11 mouse cellular contexts compared by ENCODE assay signal in the genomic region with DNA sequence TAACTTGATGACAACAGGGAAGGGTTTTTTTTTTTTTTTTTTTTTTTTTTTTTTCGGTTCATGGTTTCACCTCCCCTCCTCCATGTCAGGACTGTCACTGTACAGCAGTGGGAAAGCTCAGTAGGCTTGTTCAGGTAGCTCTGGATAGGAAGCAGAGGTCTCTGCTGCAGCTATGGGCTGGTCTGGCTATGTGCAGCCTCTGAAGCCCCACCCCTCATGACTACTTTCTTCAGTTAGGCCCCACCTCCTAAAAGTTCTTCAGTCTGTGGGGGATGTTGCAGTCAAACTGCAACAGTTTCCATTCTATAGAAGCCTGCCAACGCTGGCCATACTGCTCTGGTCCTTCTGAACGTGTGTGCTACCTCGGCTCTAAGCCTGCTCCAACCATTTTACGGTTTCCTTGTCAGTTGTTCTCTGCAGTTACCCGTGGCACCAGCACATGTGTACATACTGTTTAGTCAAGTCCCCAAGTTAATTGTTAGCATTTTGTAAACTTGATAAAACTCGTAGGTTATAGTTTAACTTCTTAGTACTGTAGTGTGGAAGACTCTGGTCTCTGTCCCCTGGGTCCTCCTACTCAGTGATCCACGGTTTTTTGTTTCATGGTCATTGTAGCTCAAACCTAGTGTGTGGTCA. TPM values are rescaled to one million over a fixed set of nuclear protein-coding genes. Genes with fewer than 3 reads are reported as not detected.
DNase-seq lines count a peak whose midpoint lies in the region; ATAC-seq and TF ChIP-seq lines count a peak whose summit lies in the region.
"Had no signal": no experiment of that assay in that cellular context is flagged by ENCODE, and none has a peak within 500 bp of the region (broad histone marks: within the 10 kb centered on the region; RNA-seq: fewer than 3 reads in every experiment).

No protein-coding gene starts in this region.

- no peak overlapping the region for H3K9ac ChIP-seq in stomach, embryonic 14.5 days (replicated peaks; ENCODE audit: low read depth, low read length)
- no peak overlapping the region for H3K9ac ChIP-seq in stomach, postnatal 0 days (ENCODE audit: low read length)
- no peak overlapping the region for H3K9ac ChIP-seq in kidney, postnatal 0 days (ENCODE audit: low read depth, low read length)
- H3K9ac ChIP-seq in liver, postnatal 0 days (replicated peaks), result no peak overlapping the region
- H3K9ac ChIP-seq: midbrain, embryonic 15.5 days had no signal

- no peaks in the 10 kb centered on the region for H3K27me3 ChIP-seq in stomach, embryonic 14.5 days (ENCODE audit: control insufficient read depth, insufficient read depth, low read length)
- H3K27me3 ChIP-seq in stomach, postnatal 0 days (ENCODE audit: control insufficient read depth, insufficient read depth, low read length), result no peaks in the 10 kb centered on the region
- no peaks in the 10 kb centered on the region for H3K27me3 ChIP-seq in kidney, postnatal 0 days (ENCODE audit: insufficient read depth, low read length)
- no peaks in the 10 kb centered on the region for H3K27me3 ChIP-seq in liver, postnatal 0 days (ENCODE audit: insufficient read depth, low read length)
- H3K27me3 ChIP-seq: midbrain, embryonic 15.5 days had no signal

- no peak overlapping the region for H3K27ac ChIP-seq in stomach, embryonic 14.5 days (ENCODE audit: low read length)
- H3K27ac ChIP-seq in stomach, postnatal 0 days (replicated peaks), result no peak overlapping the region
- H3K27ac ChIP-seq in kidney, postnatal 0 days, result 0 out of 2 replicates have a peak overlapping the region, but pooled peaks have one; percentile 36
- peak overlapping the region; percentile 70 for H3K27ac ChIP-seq in liver, postnatal 0 days (ENCODE audit: low read depth)
- H3K27ac ChIP-seq: embryonic facial prominence, embryonic 10.5 days; midbrain, embryonic 15.5 days had no signal

- H3K4me3 ChIP-seq in stomach, embryonic 14.5 days (ENCODE audit: low read depth, low read length), result no peak overlapping the region
- no peak overlapping the region for H3K4me3 ChIP-seq in stomach, postnatal 0 days (ENCODE audit: low read depth, low read length)
- no peak overlapping the region for H3K4me3 ChIP-seq in kidney, postnatal 0 days (replicated peaks; ENCODE audit: low read depth, low read length)
- H3K4me3 ChIP-seq in liver, postnatal 0 days (ENCODE audit: low read depth, low read length), result no peak overlapping the region
- H3K4me3 ChIP-seq: embryonic facial prominence, embryonic 10.5 days; midbrain, embryonic 15.5 days had no signal

- WGBS in stomach, embryonic 14.5 days, result 71% methylated on average over 8 of the region's 8 CpGs
- 61% methylated on average over 8 of the region's 8 CpGs for WGBS in stomach, postnatal 0 days
- WGBS in kidney, postnatal 0 days, result 60% methylated on average over 8 of the region's 8 CpGs
- WGBS in liver, postnatal 0 days (ENCODE audit: insufficient replicate concordance), result 53% methylated on average over 8 of the region's 8 CpGs

- ATAC-seq in stomach, embryonic 14.5 days (ENCODE audit: insufficient number of reproducible peaks, insufficient read depth, low FRiP score, low read depth), result 0 out of 2 replicates have a peak, but pooled peaks have one; percentile 46
- ATAC-seq in stomach, postnatal 0 days (ENCODE audit: low FRiP score, low TSS enrichment), result no peak; the same call in 1 of the 2 replicates
- peak; percentile 27; the same call in 1 of the 2 replicates for ATAC-seq in granulocyte monocyte progenitor cell, adult 5-6 weeks (replicated peaks; ENCODE audit: poor library complexity, severe bottlenecking)
- ATAC-seq in kidney, postnatal 0 days (replicated peaks; ENCODE audit: low FRiP score, low read depth), result peak; percentile 76
- ATAC-seq in liver, postnatal 0 days, result peak; percentile 77
- ATAC-seq: midbrain, embryonic 15.5 days had no signal

- H3K4me2 ChIP-seq in stomach, embryonic 14.5 days (replicated peaks; ENCODE audit: low read depth, low read length), result no peak overlapping the region
- H3K4me2 ChIP-seq in stomach, postnatal 0 days (replicated peaks; ENCODE audit: low read depth), result no peak overlapping the region
- H3K4me2 ChIP-seq in kidney, postnatal 0 days (ENCODE audit: low read length), result 0 out of 2 replicates have a peak overlapping the region, but pooled peaks have one; percentile 17
- H3K4me2 ChIP-seq in liver, postnatal 0 days (ENCODE audit: low read depth, low read length), result peak overlapping the region; percentile 49
- H3K4me2 ChIP-seq: midbrain, embryonic 15.5 days had no signal

- 0 out of 2 replicates have a peak, but pooled peaks cover 7% of the 10 kb centered on the region for H3K4me1 ChIP-seq in stomach, embryonic 14.5 days (ENCODE audit: control insufficient read depth, insufficient read depth, low read length)
- no peaks in the 10 kb centered on the region for H3K4me1 ChIP-seq in stomach, postnatal 0 days (replicated peaks; ENCODE audit: control insufficient read depth, insufficient read depth)
- 0 out of 2 replicates have a peak, but pooled peaks cover 5% of the 10 kb centered on the region for H3K4me1 ChIP-seq in kidney, postnatal 0 days (replicated peaks; ENCODE audit: insufficient read depth, low read length)
- H3K4me1 ChIP-seq in liver, postnatal 0 days (ENCODE audit: insufficient read depth), result peaks cover 27% of the 10 kb centered on the region

- DNase-seq in stomach, postnatal 0 days (ENCODE audit: low spot score), result no peak
- DNase-seq in kidney, postnatal 0 days (ENCODE audit: low spot score), result peak; percentile 40
- no peak for DNase-seq in liver, postnatal 0 days
- no peak for DNase-seq in urinary bladder, postnatal 36 days (ENCODE audit: low spot score in 2 of 2)
- no peak for DNase-seq in left cerebral cortex, adult 9 months (ENCODE audit: low spot score in 2 of 2)
- DNase-seq in cerebellum, postnatal 25 days, result no peak
- DNase-seq: lung, postnatal 36 days had no signal

- H3K9me3 ChIP-seq in stomach, embryonic 14.5 days (ENCODE audit: control insufficient read depth, low read depth, low read length), result no peaks in the 10 kb centered on the region
- H3K9me3 ChIP-seq in stomach, postnatal 0 days (ENCODE audit: control insufficient read depth, low read length), result no peaks in the 10 kb centered on the region
- no peaks in the 10 kb centered on the region for H3K9me3 ChIP-seq in kidney, postnatal 0 days (replicated peaks; ENCODE audit: low read length)
- H3K9me3 ChIP-seq in liver, postnatal 0 days (ENCODE audit: low read length), result no peaks in the 10 kb centered on the region
- H3K9me3 ChIP-seq: embryonic facial prominence, embryonic 10.5 days; midbrain, embryonic 15.5 days had no signal

- TF ChIP-seq CTCF in stomach, postnatal 0 days (IDR thresholded peaks at IDR 0.05; ENCODE audit: low read depth), result no peak
- no peak for TF ChIP-seq CTCF in kidney, postnatal 0 days (IDR thresholded peaks at IDR 0.05; ENCODE audit: low read depth)
- TF ChIP-seq CTCF in liver, postnatal 0 days (IDR thresholded peaks at IDR 0.05; ENCODE audit: low read depth), result no peak

- H3K36me3 ChIP-seq in stomach, embryonic 14.5 days (ENCODE audit: control insufficient read depth, insufficient read depth, low read length), result no peaks in the 10 kb centered on the region
- H3K36me3 ChIP-seq in stomach, postnatal 0 days (ENCODE audit: control insufficient read depth, insufficient read depth, low read length), result no peaks in the 10 kb centered on the region
- no peaks in the 10 kb centered on the region for H3K36me3 ChIP-seq in kidney, postnatal 0 days (ENCODE audit: insufficient read depth, low read length)
- H3K36me3 ChIP-seq in liver, postnatal 0 days (replicated peaks; ENCODE audit: insufficient read depth, low read length), result peaks cover 7% of the 10 kb centered on the region; the same call in 1 of the 2 replicates

- TF ChIP-seq EP300 in stomach, postnatal 0 days (optimal IDR thresholded peaks at IDR 0.05), result no peak
- TF ChIP-seq EP300 in liver, postnatal 0 days (IDR thresholded peaks at IDR 0.05; ENCODE audit: low read depth), result no peak

RNA-seq across cellular contexts. Expression of gene Dapk1, which starts 6.8 kb away (rescaled TPM):
- 16.2 and 21.6 TPM in 2 replicates for polyA plus RNA-seq in stomach, embryonic 14.5 days (2014; fragmentation: Nextera tagmentation; extraction: Ambion mirVana)
- 4.8 and 5.4 TPM in 2 replicates for polyA plus RNA-seq in stomach, postnatal 0 days (2015; fragmentation: Nextera tagmentation; extraction: Ambion mirVana)
- total RNA-seq in granulocyte monocyte progenitor cell, adult 5-6 weeks (2014; fragmentation: Nextera tagmentation), result 5.9 and 6.6 TPM in 2 replicates
- total RNA-seq in granulocyte monocyte progenitor cell, adult 5-6 weeks (2017), result 1.8 and 1.9 TPM in 2 replicates
- 21.4 and 22.1 TPM in 2 replicates for polyA plus RNA-seq in kidney, postnatal 0 days (2015; fragmentation: Nextera tagmentation; extraction: Ambion mirVana)
- 9.7 and 10.1 TPM in 2 replicates for polyA plus RNA-seq in liver, postnatal 0 days (2015; fragmentation: Nextera tagmentation; extraction: Ambion mirVana)

Comparison
In these comparisons a context has a peak if more than half of its experiments do, and no peak if none do; other contexts are left out.
1. H3K27ac ChIP-seq: peak in kidney, postnatal 0 days (single experiment) and liver, postnatal 0 days (single experiment); none in stomach, embryonic 14.5 days (single experiment) and stomach, postnatal 0 days (single experiment).
2. H3K4me2 ChIP-seq: peak in kidney, postnatal 0 days (single experiment) and liver, postnatal 0 days (single experiment); none in stomach, embryonic 14.5 days (single experiment) and stomach, postnatal 0 days (single experiment).